Mouse (Mus musculus) cerebellum, adult 18-20 months (tissue): Measurements from ENCODE around the gene Stat4.

Experiments used
- DNase-seq, 2 experiments: peaks; one replicate each; pipeline ENCODE4 v3.0.0; 2021

Stat4 gene

GRCm38 (mm10) chr1:52147431-52147830, 160.5 kb downstream of the Stat4 start:
- DNase-seq, result no peak

GRCm38 (mm10) chr1:52148178-52148577, 161.2 kb downstream of the Stat4 start:
- no peak for DNase-seq

- DNase-seq, result no peak
Measured at GRCm38 (mm10) chr1:52148696-52149095, 161.7 kb downstream of the Stat4 start.

- peak; percentile 80 to 89 for DNase-seq
Measured at GRCm38 (mm10) chr1:52149934-52150346, 163.0 kb downstream of the Stat4 start.

GRCm38 (mm10) chr1:52150676-52151075, 163.7 kb downstream of the Stat4 start:
- peak in 1 of 2 experiments; percentile 51 for DNase-seq

GRCm38 (mm10) chr1:52151166-52151565, 164.2 kb downstream of the Stat4 start:
- DNase-seq, result no peak

- DNase-seq, result no peak
Measured at GRCm38 (mm10) chr1:52152369-52152768, 165.4 kb downstream of the Stat4 start.

GRCm38 (mm10) chr1:52152936-52153335, 166.0 kb downstream of the Stat4 start:
- no peak for DNase-seq

GRCm38 (mm10) chr1:52154890-52155289, 167.9 kb downstream of the Stat4 start:
- no peak for DNase-seq

- no peak for DNase-seq
Measured at GRCm38 (mm10) chr1:52156351-52156750, 169.4 kb downstream of the Stat4 start.
